In the genomic region with DNA sequence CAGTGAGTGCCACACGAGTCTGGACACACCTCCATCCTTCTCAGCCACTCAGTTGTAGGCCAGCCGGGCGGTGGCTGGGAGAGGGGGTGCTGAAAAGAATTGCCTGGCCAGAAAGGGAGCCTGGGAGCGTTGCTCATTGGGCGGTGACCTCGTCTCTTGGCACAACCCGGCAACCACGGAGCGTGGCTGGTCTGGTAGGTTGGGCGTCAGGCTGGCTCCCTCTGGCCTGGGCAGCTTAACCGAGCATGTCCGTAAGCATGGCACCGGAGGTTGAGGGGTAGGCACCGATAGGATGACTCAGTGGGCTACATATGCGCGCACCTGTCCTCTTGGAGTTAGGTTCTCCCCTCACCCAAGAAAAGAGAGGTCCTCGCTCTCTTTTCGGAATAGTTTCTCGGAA, we compare ENCODE assay signal across 8 mouse cellular contexts. TPM values are rescaled to one million over a fixed set of nuclear protein-coding genes. Genes with fewer than 3 reads are reported as not detected.
DNase-seq lines count a peak whose midpoint lies in the region; ATAC-seq and TF ChIP-seq lines count a peak whose summit lies in the region.

No protein-coding gene starts in this region.

- CTCF ChIA-PET in Patski (lab: Charles Lee): interaction anchor here (3.6 kb wide), 1 partner anchor 26 kb away, joined by 12 read pairs; no protein-coding TSS in a partner anchor

- no peak for TF ChIP-seq CTCF in Patski (IDR thresholded peaks at IDR 0.05)

- peak overlapping the region; percentile 99 for H3K27ac ChIP-seq in hindbrain, embryonic 13.5 days

- no peaks in the 10 kb centered on the region for H3K9me3 ChIP-seq in hindbrain, embryonic 13.5 days

- DNase-seq in Patski (ENCODE audit: low read depth, low spot score): peak; percentile 85
- peak; percentile 81 for DNase-seq in cerebellum, adult 8-10 months
- peak; percentile 50 to 69 for DNase-seq in frontal cortex, adult 2 months (ENCODE audit: extremely low spot score in 1 of 2, low spot score in 1 of 2)
- peak; percentile 54 to 67 for DNase-seq in left cerebral cortex, adult 18-20 months (ENCODE audit: low spot score in 2 of 2)
- peak; percentile 84 for DNase-seq in lung, postnatal 25 days (ENCODE audit: low spot score)
- peak; percentile 54 to 56 for DNase-seq in right cerebral cortex, postnatal 36 days (ENCODE audit: low spot score in 2 of 2)

- peak overlapping the region; percentile 77 for H3K4me3 ChIP-seq in hindbrain, embryonic 13.5 days

- peak; percentile 71 for ATAC-seq in Patski
- no peak for ATAC-seq in hindbrain, embryonic 13.5 days (ENCODE audit: low FRiP score)
- ATAC-seq in granulocyte monocyte progenitor cell, adult 5-6 weeks (replicated peaks; ENCODE audit: poor library complexity, severe bottlenecking): no peak; the same call in 1 of the 2 replicates

- peaks cover 75% of the 10 kb centered on the region for H3K4me1 ChIP-seq in hindbrain, embryonic 13.5 days (replicated peaks)

- peak overlapping the region; percentile 97 for H3K9ac ChIP-seq in hindbrain, embryonic 13.5 days

- no peaks in the 10 kb centered on the region for H3K27me3 ChIP-seq in Patski
- no peaks in the 10 kb centered on the region for H3K27me3 ChIP-seq in hindbrain, embryonic 13.5 days

- peaks cover 11% of the 10 kb centered on the region for H3K36me3 ChIP-seq in hindbrain, embryonic 13.5 days

- WGBS in hindbrain, embryonic 13.5 days: 2% methylated on average over 19 of the region's 19 CpGs

- POLR2A ChIA-PET in Patski (lab: Charles Lee): no interaction called here

- H3K4me2 ChIP-seq in hindbrain, embryonic 13.5 days: peak overlapping the region; percentile 76

- in situ Hi-C loops in Patski (cut with MboI; ENCODE audit: low pct_unique_long_range_greater_than_20kb): no loop called here

RNA-seq across cellular contexts. Expression of gene Ddr1, which starts 4.5 kb away (rescaled TPM):
- polyA plus RNA-seq in Patski (2021): 230 TPM
- polyA plus RNA-seq in frontal cortex, adult 2 months (2012; rRNA removed): 46.6 and 46.8 TPM in 2 replicates
- 128 and 140 TPM in 2 replicates for polyA plus RNA-seq in hindbrain, embryonic 13.5 days (2015; fragmentation: Nextera tagmentation; extraction: Ambion mirVana)
- 10 to 100 TPM; 49.0 to 51.5 TPM for total RNA-seq in left cerebral cortex, adult 18-20 months (2021)
- not detected in 2 replicates for total RNA-seq in granulocyte monocyte progenitor cell, adult 5-6 weeks (2014; fragmentation: Nextera tagmentation)
- total RNA-seq in granulocyte monocyte progenitor cell, adult 5-6 weeks (2017): not detected in 2 replicates

RNA-seq across cellular contexts. Expression of gene Gtf2h4, which starts 26.4 kb away (rescaled TPM):
- 30.5 TPM for polyA plus RNA-seq in Patski (2021)
- 26.2 and 26.6 TPM in 2 replicates for polyA plus RNA-seq in frontal cortex, adult 2 months (2012; rRNA removed)
- 27.6 and 29.2 TPM in 2 replicates for polyA plus RNA-seq in hindbrain, embryonic 13.5 days (2015; fragmentation: Nextera tagmentation; extraction: Ambion mirVana)
- 10 to 100 TPM; 26.7 to 37.5 TPM for total RNA-seq in left cerebral cortex, adult 18-20 months (2021)
- 20.3 and 41.9 TPM in 2 replicates for total RNA-seq in granulocyte monocyte progenitor cell, adult 5-6 weeks (2014; fragmentation: Nextera tagmentation)
- 32.6 and 40.4 TPM in 2 replicates for total RNA-seq in granulocyte monocyte progenitor cell, adult 5-6 weeks (2017)

RNA-seq across cellular contexts. Expression of gene Vars2, which starts 32.5 kb away (rescaled TPM):
- 34.4 TPM for polyA plus RNA-seq in Patski (2021)
- 34.1 and 36.7 TPM in 2 replicates for polyA plus RNA-seq in frontal cortex, adult 2 months (2012; rRNA removed)
- polyA plus RNA-seq in hindbrain, embryonic 13.5 days (2015; fragmentation: Nextera tagmentation; extraction: Ambion mirVana): 11.8 and 14.0 TPM in 2 replicates
- 10 to 100 TPM; 34.3 to 35.1 TPM for total RNA-seq in left cerebral cortex, adult 18-20 months (2021)
- total RNA-seq in granulocyte monocyte progenitor cell, adult 5-6 weeks (2014; fragmentation: Nextera tagmentation): 7.3 and 30.1 TPM in 2 replicates
- total RNA-seq in granulocyte monocyte progenitor cell, adult 5-6 weeks (2017): 7.8 and 16.2 TPM in 2 replicates

RNA-seq across cellular contexts. Expression of gene Mucl3, which starts 56.4 kb away (rescaled TPM):
- not detected for polyA plus RNA-seq in Patski (2021)
- 0.08 TPM in 1 of 2 replicates, not detected in the other for polyA plus RNA-seq in frontal cortex, adult 2 months (2012; rRNA removed)
- polyA plus RNA-seq in hindbrain, embryonic 13.5 days (2015; fragmentation: Nextera tagmentation; extraction: Ambion mirVana): 0.14 TPM in 1 of 2 replicates, not detected in the other
- not detected for total RNA-seq in left cerebral cortex, adult 18-20 months (2021)
- not detected in 2 replicates for total RNA-seq in granulocyte monocyte progenitor cell, adult 5-6 weeks (2014; fragmentation: Nextera tagmentation)
- not detected in 2 replicates for total RNA-seq in granulocyte monocyte progenitor cell, adult 5-6 weeks (2017)
